Mouse (Mus musculus) kidney, adult 8-10 months (tissue): Measurements from ENCODE around the gene Rere.
"Not testable (repeated sequence)": the region's sequence is repeated elsewhere in the genome, so short reads cannot be mapped to it uniquely, and the experiment has no call there.

Experiments used
- DNase-seq, 2 experiments: peaks; one replicate each; pipeline ENCODE4 v3.0.0; 2022

Gene Rere

GRCm38 (mm10) chr4:150286980-150287379, 5.5 kb downstream of the Rere start:
- no peak for DNase-seq

- not testable (repeated sequence) for DNase-seq
Measured at GRCm38 (mm10) chr4:150287463-150287862, 6.0 kb downstream of the Rere start.

- no peak for DNase-seq
Measured at GRCm38 (mm10) chr4:150291900-150292299, 10.5 kb downstream of the Rere start.

- DNase-seq = no peak
Measured at GRCm38 (mm10) chr4:150294870-150295269, 13.4 kb downstream of the Rere start.

GRCm38 (mm10) chr4:150295966-150296365, 14.5 kb downstream of the Rere start:
- DNase-seq = no peak

- DNase-seq = peak; percentile 33 to 58
Measured at GRCm38 (mm10) chr4:150302726-150303125, 21.3 kb downstream of the Rere start.

GRCm38 (mm10) chr4:150306701-150307100, 25.3 kb downstream of the Rere start:
- no peak for DNase-seq

GRCm38 (mm10) chr4:150307226-150307625, 25.8 kb downstream of the Rere start:
- no peak for DNase-seq

- DNase-seq = no peak
Measured at GRCm38 (mm10) chr4:150311431-150311830, 30.0 kb downstream of the Rere start.

- DNase-seq = no peak
Measured at GRCm38 (mm10) chr4:150312646-150313045, 31.2 kb downstream of the Rere start.

GRCm38 (mm10) chr4:150315301-150315700, 33.9 kb downstream of the Rere start:
- no peak for DNase-seq

GRCm38 (mm10) chr4:150316546-150316945, 35.1 kb downstream of the Rere start:
- DNase-seq = no peak

- DNase-seq = no peak
Measured at GRCm38 (mm10) chr4:150325046-150325801, 43.8 kb downstream of the Rere start.

GRCm38 (mm10) chr4:150326005-150326404, 44.6 kb downstream of the Rere start:
- no peak for DNase-seq

- no peak for DNase-seq
Measured at GRCm38 (mm10) chr4:150327476-150327875, 46.0 kb downstream of the Rere start.

GRCm38 (mm10) chr4:150333927-150334682, 52.7 kb downstream of the Rere start:
- DNase-seq = no peak

- no peak for DNase-seq
Measured at GRCm38 (mm10) chr4:150337260-150337659, 55.8 kb downstream of the Rere start.

GRCm38 (mm10) chr4:150338906-150339650, 57.6 kb downstream of the Rere start:
- no peak for DNase-seq

- no peak for DNase-seq
Measured at GRCm38 (mm10) chr4:150340796-150341525, 59.5 kb downstream of the Rere start.

- no peak for DNase-seq
Measured at GRCm38 (mm10) chr4:150344526-150344925, 63.1 kb downstream of the Rere start.

GRCm38 (mm10) chr4:150346651-150347386, 65.4 kb downstream of the Rere start:
- peak; percentile 41 to 43 for DNase-seq

- DNase-seq = peak in 1 of 2 experiments; percentile 40
Measured at GRCm38 (mm10) chr4:150347387-150347672, 65.9 kb downstream of the Rere start.
